Mouse (Mus musculus) left cerebral cortex, postnatal 36 days (tissue): ENCODE data around the gene Itgb6. TPM values are rescaled to one million over a fixed set of nuclear protein-coding genes. Genes with fewer than 3 reads are reported as not detected.

Source experiments
- DNase-seq, 2 experiments: peaks; one replicate each; pipeline ENCODE4 v3.0.0; 2021 to 2022; ENCODE audit warnings: low spot score in 2 of 2, mixed read lengths in 1 of 2
- intact Hi-C: fragments of 180-260 bp; cut with DNase I; formaldehyde crosslinking; loops from one replicate; pipeline ENCODE4 v1.15.1; 2025
- total RNA-seq, 2 experiments: library from RNA; stranded (reverse); gene quantifications; 2 replicates each; pipeline ENCODE4 v1.2.3; 2021

Itgb6 gene
- total RNA-seq, 2 experiments from 2014 or later: 0.10 TPM; not detected in 1

DNA sequence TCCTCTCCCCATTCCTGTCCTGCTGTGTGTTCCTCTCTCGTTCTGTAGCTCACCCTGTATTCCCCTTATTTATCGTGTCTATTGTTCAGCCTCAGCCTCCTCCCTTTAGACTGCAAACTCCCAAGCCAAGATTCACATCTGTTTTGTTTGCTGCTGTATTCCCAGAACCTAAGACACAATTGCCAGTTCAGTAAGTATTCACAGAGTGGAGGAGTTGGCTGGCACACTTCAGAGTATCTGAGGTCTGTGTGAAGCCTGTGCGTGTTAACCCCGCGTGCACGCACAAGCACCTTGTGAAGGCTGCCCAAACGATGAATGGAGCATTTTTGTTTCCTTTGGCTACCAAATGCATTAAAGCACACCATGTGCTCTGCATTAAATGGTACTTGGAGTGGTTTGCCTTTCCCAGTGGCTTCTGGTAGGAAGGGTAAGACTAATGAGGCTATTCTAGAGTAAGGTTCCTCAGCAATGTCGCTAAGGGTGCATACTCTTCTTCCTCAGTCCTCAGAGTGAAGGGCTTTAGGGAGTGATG lies 7.4 kb downstream of the Itgb6 start:
- intact Hi-C loops: loop anchor here (5.0 kb wide), 1 partner anchor 742 kb away; no protein-coding TSS in a partner anchor
- no peak for DNase-seq

GRCm38 (mm10) chr2:60714475-60714874 lies 8.0 kb downstream of the Itgb6 start:
- intact Hi-C loops: no loop called here
- no peak for DNase-seq

DNA sequence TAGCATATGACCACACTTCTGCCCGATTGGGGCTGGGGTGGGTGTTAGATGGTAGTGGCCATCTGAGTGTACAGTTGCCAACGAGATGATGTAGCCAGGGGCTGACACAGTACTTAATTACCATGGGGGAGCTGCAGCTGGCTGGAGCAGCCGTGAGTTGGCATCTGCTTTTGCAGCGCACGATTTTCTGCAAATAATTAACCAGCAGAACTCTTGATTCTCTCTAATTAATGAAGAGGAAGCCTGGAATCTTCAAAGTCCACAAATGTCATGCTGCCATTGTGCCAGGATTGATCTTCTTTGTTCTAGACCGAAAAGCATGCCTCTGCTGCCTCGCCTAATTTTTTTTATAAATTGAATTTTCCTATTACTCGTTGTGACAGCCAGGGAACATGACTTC lies 8.6 kb downstream of the Itgb6 start:
- intact Hi-C loops: no loop called here

DNA sequence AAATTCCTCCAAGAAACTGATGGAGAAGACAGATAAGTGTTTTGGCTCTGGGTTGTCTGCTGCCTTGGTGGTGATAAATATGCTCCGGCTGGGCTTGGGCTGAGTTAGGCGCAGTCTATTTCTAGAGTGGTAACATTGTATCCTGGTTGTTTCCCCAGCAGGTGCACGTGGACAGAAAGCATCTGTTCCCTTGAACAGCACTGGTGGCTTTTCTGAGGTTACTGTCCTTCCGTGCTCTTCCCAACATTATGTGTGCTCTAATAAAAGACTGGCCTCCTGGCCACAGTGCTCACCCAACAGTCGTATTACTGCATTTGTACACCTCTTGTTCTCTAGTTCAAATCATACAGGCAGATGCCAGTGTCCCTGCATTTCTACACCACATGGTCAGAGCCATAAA lies 9.6 kb downstream of the Itgb6 start:
- intact Hi-C loops: no loop called here
- DNase-seq: no peak

More for the DNA sequence above, 8.6 kb downstream of the Itgb6 start:
- DNase-seq: no peak

GRCm38 (mm10) chr2:60712483-60712882 lies 10.0 kb downstream of the Itgb6 start:
- intact Hi-C loops: no loop called here
- DNase-seq: no peak

DNA sequence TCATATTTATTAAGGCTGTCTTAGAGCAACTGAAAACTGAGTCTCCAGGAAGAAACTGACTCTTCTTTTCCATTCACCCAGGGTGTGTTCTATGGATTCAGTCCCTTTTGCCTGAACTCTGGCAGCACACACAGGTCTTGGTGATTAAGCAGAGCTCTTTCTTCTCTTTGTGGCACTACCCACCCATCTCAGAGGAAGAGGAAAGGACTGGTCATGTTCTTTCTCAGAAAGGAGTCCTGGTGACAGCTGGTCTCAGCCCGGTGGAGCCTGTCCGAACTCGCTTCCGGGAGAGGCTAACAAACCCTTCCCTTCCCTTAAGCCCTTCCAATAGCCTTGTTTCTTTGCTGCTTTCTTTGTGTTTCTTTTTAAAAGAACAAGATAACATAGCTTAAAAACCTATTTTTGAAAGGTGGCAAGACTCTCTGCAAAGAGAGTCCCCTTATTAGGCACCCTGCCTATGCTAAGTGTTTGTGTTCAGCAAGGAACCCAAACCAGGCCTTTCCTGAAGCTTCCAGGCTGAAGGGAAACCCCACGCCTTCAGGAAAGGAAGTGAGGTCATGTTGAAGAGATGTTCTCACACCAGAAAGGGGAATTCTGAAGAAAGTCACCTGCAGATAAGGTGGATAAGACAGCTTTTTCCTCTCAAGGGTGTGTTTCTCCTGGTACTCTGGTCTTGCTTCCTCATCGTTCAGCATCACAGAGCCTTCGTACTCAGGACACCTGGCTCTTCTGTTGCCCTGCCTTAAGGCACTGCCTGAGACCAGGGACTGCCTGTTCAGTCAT lies 11.2 kb downstream of the Itgb6 start:
- intact Hi-C loops: no loop called here
- DNase-seq: no peak

- intact Hi-C loops: no loop called here
- DNase-seq: no peak
Observed at GRCm38 (mm10) chr2:60710317-60710716, 12.1 kb downstream of the Itgb6 start.

GRCm38 (mm10) chr2:60708671-60709070 lies 13.8 kb downstream of the Itgb6 start:
- intact Hi-C loops: no loop called here
- DNase-seq: no peak

- no peak for DNase-seq
- intact Hi-C loops: no loop called here
Observed at GRCm38 (mm10) chr2:60706866-60707265, 15.6 kb downstream of the Itgb6 start.

DNA sequence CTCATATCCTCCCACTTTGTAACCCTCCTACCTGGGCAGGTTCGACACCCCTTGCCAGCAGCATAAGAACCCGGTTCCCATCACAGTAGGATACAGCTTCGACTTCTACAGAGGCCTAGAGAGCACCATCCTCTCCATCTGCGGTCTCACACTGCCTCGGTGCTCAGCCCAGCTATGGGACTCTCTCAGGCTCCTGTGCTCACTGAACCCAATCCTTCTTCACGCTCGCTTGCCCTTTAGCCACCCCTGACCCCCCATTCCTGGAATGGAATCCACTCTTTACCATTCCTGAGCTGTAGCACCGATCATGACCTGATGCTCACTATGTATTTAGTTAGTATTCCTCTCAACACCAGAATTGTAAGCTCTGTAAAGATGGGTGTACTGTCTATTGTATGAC lies 17.0 kb downstream of the Itgb6 start:
- intact Hi-C loops: no loop called here
- no peak for DNase-seq

GRCm38 (mm10) chr2:60703315-60703714 lies 19.1 kb downstream of the Itgb6 start:
- DNase-seq: no peak
- intact Hi-C loops: no loop called here

- intact Hi-C loops: no loop called here
- no peak for DNase-seq
Observed at GRCm38 (mm10) chr2:60700956-60701355, 21.5 kb downstream of the Itgb6 start.

DNA sequence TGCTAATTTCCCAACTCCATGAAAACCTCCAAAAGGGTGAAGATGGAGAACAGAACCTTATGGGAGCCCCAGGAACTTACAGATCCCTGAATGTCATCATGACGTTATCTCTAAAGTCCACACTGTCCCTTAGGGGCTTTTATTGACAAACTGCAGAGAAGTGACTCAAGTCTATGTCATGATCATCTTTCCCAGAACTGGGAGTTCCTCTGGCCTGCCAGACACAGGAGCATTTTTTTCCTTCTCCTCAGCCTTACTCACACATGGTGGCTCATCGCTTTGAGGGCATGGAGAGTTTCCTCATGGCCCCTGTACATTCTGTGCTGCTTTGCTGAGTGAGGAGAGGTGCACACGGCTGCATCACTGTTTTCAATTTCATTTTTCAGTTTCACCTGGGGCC lies 22.4 kb downstream of the Itgb6 start:
- intact Hi-C loops: no loop called here
- DNase-seq: no peak

GRCm38 (mm10) chr2:60699591-60699990 lies 22.9 kb downstream of the Itgb6 start:
- intact Hi-C loops: no loop called here
- no peak for DNase-seq

- intact Hi-C loops: no loop called here
- DNase-seq: no peak
Observed at GRCm38 (mm10) chr2:60698155-60698554, 24.3 kb downstream of the Itgb6 start.

GRCm38 (mm10) chr2:60697530-60697929 lies 24.9 kb downstream of the Itgb6 start:
- DNase-seq: no peak
- intact Hi-C loops: no loop called here

- intact Hi-C loops: no loop called here
- no peak for DNase-seq
Observed at GRCm38 (mm10) chr2:60696559-60696958, 25.9 kb downstream of the Itgb6 start.

- no peak for DNase-seq
- intact Hi-C loops: no loop called here
Observed at GRCm38 (mm10) chr2:60695706-60696105, 26.7 kb downstream of the Itgb6 start.

DNA sequence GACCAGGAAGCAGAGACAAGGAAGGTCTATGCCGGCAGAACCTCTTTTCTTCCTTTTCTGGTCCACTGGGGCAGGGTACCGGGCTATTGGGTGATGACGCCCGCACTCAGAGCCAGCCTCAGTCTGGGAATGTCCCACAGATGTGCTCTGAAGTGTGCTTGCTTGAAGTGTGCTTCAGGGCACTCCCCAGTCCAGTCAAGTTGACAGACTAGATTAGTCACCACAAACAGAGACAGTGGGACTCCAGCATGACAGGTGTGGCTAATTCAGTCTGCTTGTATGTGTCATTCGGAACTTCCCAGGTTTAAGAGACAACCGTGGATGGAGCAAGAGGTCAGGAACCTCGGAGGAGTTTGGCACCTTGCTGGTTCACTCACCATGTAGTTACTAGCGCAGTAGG lies 27.9 kb downstream of the Itgb6 start:
- intact Hi-C loops: no loop called here
- no peak for DNase-seq

DNA sequence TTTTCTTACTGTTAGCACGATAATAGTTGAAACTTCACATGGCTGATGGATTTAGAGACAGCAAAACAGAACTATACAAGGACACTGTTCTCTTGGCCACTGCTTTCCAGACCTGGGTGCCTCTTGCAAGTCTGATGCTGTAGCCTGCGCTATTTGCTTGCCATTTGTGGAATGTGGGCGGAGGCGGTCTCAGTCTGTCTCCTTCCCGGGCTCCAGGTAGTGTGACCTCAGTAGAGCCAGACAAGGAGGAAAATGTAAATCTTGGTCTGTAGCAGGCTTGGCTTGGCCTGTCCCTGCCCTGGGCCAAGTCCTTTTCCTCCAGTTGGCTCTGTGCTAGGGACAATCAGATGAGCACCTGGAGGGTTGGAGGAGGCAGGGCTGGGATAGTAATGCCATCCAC lies 30.2 kb downstream of the Itgb6 start:
- intact Hi-C loops: no loop called here

DNA sequence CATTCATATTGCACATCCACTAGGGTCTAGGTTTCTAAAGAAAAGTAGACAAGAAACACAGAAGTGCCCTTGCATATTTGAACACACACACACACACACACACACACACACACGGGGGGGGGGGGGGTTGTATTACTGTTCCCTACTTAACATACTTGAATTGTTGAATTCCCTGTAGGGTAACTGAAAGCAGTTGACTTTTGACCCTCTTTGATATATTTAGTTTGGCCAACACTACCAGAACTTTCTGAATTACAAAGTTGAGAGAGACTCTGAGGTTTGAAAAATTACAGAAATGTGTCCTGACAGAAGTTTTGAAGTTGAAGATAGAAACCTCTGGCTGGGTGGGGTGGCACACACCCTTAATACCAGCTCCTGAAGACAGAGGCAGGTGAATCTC lies 32.2 kb downstream of the Itgb6 start:
- intact Hi-C loops: no loop called here
- DNase-seq: no peak

More for the DNA sequence above, 30.2 kb downstream of the Itgb6 start:
- DNase-seq: no peak
